Mouse (Mus musculus): Measurements from ENCODE around the gene Lamb2.

Gene Lamb2

DNA sequence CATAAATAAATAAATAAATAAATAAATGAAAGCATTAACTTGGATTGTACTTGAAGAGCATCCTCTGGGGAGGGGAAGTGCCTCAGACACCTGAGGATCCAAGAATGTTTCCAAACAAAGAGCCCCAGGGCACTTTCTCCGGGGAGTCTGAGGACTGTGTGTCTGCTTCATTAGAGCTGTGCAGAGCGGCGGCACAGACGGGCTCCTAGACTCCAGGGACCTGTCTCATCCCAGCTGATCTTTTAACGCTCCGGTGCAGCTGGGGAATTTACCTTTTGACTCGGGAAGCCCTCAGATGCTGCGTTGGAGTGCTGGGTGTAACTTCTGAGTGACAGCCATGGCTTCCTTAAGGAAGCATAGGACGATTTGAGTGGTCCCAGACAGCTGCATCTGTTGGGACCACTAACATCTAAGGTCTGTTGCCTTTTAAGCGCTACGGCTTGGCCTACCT, 18.3 kb upstream of the Lamb2 start, which contains the start of gene Klhdc8b:
Gene Klhdc8b, minus strand, starts transcription at position 401 of the 451 bp plus-strand sequence.
- no peak for DNase-seq (ENCODE audit: low read depth, low spot score)

DNA sequence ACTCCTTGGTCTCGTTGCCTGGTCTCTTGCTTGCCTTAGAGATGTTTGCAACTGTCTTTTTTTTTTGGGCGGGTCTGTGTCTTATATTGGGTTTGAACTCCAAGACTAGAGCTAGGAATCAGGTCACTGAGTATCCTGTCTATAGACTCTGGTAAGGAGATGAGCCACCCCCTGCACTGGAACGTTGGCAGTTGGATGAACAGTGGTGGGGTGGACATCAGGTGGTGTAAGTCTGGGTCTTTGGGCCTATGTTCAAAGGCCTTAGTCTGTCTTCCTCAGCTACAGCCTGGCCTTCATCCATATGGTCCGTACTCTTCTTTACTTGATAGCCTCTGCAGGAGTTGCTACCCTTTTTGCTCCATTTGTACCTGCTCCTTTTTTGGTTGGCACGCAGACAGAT, 17.9 kb upstream of the Lamb2 start:
- no peak for DNase-seq (ENCODE audit: low read depth, low spot score)

DNA sequence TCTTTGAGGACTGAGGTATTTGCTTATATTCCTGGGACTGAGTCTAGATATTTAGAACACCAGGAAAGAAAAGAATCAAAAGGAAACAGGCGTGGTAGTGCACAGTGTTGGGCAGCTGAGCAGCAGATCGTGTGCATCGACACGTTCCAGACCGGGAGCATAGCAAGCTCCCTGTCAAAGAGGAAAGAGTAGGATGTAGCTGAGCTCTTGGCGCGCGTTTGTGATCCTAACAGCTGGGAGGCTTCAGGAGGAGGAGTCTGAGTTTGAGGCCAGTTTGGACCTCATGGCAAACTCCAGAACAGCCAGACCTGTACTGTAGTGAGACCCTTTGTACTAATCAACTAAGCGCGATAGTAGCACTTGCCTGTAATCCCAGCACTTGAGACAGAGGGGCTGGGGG, 17.3 kb upstream of the Lamb2 start:
- no peak for DNase-seq (ENCODE audit: low read depth, low spot score)

DNA sequence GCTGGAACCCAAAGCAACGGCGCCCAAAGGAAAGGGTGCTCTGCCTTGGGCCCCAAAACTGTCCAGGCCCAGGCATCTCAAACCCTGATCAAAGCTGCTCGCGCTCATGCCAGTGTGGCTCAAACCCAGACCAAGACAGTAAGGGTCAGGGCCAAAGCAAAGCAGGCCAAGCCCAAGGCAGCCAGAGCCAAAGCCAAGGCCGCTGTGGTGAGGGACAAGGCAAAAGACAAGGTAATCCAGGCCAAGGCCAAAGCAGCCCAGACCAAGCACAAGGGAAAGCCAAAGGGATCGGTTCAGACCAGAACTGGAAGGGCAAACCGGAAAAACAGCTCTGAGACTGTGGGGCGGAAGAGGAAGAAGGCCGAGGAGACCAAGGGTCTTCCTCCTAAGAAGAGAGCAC, 15.8 kb upstream of the Lamb2 start:
- no peak for DNase-seq (ENCODE audit: low read depth, low spot score)

DNA sequence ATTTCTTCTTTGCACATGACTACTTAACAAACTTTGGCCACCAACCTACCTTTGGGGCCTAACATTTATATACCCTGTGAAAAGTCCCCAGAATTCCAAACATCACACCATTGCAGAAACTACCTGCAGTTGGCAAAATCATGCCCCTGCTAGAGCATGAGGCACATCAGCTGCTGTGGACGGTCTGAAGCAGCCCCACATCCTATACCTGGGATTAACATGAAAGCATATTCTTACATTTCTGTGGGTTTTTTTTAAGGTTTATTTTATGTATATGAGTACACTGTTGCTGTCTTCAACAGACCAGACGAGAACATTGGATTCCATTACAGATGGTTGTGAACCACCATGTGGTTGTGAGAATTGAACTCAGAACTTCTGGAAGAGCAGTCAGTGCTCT, 13.3 kb upstream of the Lamb2 start:
- no peak for DNase-seq (ENCODE audit: low read depth, low spot score)

DNA sequence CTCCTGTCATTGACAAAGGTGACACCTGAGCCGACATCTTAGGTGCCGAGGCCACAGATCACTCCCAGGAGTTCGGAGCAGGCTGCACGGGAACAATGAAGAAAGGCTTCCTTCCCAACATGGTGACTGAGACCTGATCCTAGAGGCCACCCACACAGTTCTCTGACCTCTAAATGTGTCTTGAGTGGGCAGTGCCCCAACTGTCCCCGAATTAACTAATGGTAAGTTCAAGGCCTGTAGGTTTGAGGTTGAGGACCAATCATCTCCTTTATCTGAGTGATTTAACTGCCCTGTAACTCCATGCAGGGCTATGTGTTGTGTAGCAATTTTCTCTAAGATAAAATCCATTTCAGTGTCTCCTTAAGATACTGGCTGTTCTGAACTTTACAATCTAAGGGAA, 10.1 kb upstream of the Lamb2 start:
- DNase-seq (ENCODE audit: low read depth, low spot score): no peak

DNA sequence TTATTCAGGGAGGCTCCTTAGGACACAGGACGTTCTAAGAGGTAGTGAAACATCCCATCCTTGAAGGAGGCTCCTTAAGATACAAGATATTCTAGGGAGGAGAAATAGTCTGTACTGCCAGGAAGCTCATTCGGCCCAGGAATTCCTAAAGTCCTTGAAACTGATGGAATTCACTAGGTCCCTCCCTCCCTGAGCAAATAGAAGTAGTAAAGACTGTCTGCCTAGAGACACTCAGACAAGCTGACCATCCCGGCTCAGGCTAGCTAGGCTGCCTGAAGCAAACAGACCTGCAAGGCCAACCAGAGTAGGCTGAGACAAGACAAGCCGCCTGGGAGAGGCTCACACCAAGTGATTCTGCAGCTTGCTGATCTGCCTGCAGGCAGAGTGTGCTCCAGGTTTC, 9.7 kb upstream of the Lamb2 start:
- DNase-seq (ENCODE audit: low read depth, low spot score): no peak

DNA sequence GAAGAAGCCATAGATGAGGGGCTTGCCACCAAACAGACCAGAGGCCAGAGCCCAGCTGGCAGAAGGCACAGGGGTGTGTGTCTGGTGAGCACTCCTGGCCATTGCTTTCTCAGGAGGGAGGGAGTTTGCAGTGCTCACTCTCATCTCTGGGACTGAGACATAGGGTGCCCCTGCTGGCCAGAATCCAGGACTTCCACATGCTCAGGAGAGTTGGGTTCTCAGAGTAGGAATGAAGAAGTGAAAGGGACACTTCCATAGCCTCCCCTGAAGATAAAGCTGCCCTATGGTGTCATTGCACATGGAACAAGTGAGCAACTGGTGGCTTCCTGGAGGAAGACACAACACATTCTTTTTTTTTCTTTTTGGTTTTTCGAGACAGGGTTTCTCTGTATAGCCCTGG, 5.0 kb upstream of the Lamb2 start:
- DNase-seq (ENCODE audit: low read depth, low spot score): no peak

DNA sequence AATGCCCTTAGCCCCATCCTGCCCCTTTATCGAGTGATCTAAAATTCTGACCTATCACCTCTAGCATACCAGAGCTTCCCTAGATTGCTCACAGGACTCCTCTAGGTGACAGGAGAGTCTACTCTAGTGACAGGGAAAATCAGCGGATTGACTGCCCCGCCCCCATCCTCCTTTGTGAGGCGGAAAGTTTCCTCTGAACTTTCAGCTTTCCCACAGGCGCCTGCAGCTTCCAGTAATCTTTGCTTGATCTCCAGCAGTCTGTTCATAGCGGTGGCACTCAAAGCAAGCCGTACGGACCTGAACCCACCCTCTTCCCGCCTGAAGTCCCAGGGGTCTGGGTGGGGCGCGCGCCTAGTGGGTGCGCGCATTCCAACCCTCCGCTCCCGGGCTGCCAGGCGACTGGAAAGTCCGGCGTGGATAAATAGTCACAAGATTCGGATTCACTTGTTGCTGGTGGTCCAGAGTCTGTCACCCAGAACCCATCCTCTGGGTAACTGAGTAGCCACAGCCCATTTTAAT, 839 bp upstream of the Lamb2 start:
- DNase-seq (ENCODE audit: low read depth, low spot score): peak; percentile 74

DNA sequence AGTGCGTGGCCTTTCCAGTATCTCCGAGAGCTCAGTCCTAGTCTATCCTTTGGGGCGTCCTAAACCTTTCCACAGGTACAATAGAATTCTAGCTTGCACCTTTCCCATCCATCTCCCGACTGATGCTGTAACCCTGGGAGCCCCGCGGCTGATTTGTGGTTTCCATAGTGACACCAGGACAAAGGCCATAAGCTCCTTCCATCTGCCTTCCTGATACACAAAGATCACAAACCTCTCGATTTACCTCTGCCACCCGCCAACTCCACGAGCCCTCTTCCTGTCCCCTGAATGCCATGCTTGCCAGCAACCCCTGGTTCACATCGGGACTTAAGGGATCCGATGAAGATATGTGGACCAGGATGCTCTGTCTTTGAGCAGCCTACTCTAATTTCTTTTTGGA, 295 bp upstream of the Lamb2 start:
- no peak for DNase-seq (ENCODE audit: low read depth, low spot score)

DNA sequence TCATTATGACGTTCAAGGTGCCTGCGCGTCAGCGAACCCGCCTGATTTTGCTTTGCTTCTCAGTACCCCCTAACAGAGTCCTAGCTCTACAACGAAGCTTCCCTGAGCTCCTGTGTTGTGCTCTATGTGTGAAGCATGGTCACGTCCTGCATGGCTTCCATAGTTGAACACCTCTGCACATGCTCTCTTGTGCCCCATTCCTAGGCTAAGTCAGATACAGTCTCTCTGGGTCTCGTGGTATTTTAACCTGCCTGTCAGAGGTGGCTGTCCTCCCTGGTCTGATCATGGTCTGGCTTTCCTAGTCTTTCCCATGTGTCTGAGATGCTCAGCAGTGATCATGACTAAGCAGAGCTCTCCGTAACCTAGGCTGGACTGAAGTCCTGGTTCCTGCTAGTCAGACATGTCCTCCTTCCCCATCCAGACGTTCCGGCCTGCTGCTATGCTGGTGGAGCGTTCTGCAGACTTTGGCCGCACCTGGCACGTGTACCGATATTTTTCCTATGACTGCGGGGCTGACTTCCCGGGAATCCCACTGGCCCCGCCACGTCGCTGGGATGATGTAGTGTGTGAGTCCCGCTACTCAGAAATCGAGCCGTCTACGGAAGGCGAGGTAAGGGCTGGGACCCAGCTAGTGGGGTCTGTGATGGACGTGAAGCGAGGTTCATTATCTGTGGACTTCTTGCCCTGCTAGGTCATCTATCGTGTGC, 1.4 kb downstream of the Lamb2 start:
- DNase-seq (ENCODE audit: low read depth, low spot score): no peak

DNA sequence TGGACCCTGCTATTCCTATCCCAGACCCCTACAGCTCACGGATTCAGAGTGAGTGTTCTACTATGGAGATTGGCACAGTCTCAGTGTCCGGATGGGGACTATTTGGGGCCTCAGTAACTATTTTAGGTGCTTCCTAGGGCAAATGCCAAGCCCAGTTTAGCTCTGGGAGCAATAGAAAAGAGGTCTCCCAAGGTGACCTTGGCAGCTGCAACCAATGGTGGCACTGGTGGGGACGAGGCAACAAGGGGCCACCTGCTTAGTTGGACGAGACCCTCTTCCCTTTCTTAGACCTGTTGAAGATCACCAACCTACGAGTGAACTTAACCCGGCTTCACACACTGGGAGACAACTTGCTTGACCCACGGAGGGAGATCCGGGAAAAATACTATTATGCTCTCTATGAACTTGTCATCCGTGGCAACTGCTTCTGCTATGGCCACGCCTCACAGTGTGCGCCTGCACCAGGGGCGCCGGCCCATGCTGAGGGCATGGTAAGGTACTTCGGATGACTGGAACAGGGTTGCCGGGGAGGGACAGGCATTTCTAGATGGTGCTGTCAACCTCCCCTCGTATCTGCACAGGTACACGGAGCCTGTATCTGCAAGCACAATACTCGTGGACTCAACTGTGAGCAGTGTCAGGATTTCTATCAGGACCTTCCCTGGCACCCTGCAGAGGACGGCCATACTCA, 2.1 kb downstream of the Lamb2 start:
- no peak for DNase-seq (ENCODE audit: low read depth, low spot score)

DNA sequence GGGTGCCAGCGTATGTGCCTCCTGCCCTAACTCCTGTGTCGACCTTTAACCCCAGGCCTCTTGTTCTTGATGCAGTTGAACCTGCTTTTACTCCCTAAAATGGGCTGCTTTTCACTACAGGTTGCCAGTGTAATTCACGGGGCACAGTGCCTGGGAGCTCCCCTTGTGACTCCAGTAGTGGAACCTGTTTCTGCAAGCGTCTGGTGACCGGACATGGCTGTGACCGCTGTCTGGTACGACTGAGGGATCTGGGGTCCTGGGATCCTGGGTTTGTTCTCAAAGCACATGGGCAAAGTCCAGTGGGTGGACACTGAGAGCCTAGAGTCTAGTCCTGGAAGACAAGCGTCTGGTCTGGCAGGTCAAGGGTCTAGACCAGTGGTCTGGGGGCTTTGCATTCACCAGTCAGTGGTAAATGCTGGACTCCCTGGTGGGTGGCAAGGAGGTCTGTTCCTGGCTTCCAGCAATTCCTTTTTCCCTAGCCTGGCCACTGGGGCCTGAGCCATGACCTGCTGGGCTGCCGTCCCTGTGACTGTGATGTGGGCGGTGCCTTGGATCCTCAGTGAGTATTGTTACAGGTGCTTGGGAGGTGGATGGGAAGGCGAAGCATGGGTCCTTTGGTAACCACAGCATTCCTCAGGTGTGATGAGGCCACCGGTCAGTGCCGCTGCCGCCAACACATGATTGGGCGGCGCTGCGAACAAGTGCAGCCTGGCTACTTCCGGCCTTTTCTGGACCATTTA, 3.7 kb downstream of the Lamb2 start:
- no peak for DNase-seq (ENCODE audit: low read depth, low spot score)

DNA sequence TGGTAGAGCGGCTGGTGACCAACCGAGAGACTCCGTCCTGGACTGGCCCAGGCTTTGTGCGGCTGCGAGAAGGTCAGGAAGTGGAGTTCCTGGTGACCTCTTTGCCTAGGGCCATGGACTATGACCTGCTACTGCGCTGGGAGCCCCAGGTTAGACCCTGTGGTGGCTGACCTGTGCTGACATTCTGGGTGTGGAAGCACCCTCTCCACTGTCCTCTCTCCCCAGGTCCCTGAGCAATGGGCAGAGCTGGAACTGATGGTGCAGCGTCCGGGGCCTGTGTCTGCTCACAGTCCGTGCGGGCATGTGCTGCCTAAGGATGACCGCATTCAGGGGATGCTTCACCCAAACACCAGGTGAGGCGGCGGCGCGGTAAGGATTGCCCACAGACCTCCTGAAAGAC, 4.5 kb downstream of the Lamb2 start:
- DNase-seq (ENCODE audit: low read depth, low spot score): no peak

DNA sequence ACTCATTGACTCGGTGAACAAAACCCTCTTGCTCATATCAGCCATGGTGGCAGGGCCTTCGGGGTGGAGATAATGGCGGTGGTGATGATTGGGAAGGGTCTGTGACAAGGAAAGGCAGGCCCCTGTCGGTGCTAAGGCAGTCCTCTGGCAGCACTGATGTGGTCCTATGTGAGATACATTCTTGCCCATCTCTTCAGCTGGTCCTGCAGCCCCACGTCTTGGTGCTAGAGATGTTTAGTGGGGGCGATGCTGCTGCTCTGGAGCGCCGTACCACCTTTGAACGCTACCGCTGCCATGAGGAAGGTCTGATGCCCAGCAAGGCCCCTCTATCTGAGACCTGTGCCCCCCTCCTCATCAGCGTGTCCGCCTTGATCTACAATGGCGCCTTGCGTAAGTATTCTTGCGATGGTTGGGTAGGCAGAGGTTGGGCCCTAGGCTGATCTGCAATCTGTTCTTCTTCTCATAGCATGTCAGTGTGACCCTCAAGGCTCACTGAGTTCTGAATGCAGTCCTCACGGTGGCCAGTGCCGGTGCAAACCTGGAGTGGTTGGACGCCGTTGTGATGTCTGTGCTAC, 5.9 kb downstream of the Lamb2 start:
- no peak for DNase-seq (ENCODE audit: low read depth, low spot score)

DNA sequence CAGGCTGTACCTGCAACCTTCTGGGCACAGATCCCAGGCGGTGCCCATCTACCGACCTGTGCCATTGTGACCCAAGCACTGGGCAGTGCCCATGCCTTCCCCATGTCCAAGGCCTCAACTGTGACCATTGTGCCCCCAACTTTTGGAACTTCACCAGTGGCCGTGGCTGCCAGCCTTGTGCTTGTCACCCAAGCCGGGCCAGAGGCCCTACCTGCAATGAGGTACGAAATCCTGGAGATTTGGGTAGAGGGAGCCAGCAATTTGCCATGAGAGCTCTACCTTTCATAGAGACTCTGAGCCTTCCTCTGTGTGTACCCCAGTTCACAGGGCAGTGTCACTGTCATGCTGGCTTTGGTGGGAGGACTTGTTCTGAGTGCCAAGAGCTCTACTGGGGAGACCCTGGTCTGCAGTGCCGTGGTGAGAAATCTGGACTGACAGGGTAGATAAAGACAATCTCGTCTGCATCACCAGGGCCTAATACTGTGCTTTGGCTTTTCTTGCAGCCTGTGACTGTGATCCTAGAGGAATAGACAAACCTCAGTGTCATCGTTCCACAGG, 7.5 kb downstream of the Lamb2 start:
- DNase-seq (ENCODE audit: low read depth, low spot score): no peak

DNA sequence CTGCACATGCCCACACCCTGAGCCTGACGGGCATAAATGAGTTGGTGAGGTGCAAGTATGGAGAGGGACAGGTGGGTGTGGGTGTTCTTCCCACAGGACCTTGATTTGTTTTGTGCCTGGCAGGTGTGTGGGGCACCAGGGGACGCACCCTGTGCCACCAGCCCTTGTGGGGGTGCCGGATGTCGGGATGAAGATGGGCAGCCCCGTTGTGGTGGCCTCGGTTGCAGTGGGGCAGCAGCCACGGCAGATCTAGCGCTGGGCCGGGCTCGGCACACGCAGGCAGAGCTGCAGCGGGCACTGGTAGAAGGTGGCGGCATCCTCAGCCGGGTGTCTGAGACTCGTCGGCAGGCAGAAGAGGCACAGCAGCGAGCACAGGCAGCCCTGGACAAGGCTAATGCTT, 8.9 kb downstream of the Lamb2 start:
- DNase-seq (ENCODE audit: low read depth, low spot score): no peak

DNA sequence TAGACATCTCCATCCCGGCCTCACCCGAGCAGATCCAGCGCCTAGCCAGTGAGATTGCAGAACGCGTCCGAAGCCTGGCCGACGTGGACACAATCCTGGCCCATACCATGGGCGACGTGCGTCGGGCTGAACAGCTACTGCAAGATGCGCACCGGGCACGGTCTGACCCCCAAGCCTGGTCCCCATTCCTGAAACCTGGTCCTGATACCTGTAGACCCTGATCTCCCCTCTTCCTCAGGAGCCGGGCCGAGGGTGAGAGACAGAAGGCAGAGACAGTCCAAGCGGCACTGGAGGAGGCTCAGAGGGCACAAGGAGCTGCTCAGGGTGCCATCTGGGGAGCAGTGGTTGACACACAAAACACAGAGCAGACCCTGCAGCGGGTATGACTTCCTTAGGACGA, 9.7 kb downstream of the Lamb2 start:
- no peak for DNase-seq (ENCODE audit: low read depth, low spot score)

DNA sequence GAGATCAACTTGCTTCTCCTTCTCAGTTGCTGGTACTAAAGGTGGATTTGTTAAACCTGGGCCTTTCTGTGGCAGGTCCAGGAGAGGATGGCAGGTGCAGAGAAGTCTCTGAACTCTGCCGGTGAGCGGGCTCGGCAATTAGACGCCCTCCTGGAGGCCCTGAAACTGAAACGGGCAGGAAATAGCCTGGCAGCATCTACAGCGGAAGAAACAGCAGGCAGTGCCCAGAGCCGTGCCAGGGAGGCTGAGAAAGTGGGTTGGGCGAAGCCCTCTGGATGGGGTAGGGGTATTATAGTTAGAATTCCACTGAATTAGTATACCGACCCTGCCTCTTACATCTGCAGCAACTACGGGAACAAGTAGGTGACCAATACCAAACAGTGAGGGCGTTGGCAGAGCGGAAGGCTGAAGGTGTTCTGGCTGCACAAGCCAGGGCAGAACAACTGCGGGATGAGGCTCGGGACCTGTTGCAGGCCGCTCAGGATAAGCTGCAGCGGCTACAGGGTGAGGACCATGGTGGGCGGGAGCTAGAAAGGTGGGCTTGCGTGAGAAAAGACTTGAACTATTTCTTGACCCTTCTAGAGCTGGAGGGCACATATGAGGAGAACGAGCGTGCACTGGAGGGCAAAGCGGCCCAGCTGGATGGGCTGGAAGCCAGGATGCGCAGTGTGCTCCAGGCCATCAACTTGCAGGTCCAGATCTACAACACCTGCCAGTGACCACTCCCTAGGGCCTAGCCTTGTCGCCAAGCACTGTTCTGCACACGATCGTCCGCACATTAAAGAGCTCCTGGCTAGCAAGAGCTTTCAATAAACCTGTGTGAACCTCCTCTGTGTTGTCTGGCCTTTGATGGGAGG, 10.4 kb downstream of the Lamb2 start:
- no peak for DNase-seq (ENCODE audit: low read depth, low spot score)

DNA sequence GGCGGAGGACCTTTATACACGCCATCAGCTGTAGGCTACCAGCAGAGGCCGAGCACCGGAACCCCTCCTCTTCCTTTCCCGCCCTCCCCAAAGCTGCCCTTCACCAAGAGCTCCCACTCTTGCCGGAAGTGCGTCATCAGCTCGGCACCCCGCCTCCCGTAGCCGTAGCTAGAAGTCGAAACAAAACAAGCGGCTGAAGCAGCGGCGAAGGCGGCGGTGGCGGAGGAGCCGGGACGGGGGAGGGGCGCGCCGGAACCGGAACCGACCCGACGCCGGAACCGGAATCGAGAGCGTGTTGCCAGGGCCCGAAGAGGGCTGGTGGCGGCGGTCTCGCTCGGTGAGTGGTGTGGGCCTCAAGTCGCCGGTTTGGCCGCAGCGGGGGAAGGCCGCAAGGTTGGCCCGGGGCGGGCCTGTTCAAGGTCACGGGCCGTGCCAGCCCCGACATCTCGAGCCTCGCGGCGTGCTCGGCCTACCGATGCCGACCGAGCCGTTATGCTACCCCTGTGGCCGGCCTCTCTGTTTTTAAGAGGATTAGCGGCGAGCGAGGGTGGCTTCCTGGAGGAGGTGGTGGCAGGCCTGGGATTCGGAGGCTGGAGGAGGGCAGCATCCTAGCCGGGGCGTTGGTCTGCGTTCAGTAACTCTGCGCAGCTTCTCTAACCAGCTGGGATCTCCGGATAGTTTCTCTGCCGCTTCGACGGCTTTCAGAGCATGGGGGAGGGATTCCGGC, 11.2 kb downstream of the Lamb2 start, which contains the start of gene Usp19:
Gene Usp19, plus strand, starts transcription at position 44 of the 727 bp plus-strand sequence.
- DNase-seq (ENCODE audit: low read depth, low spot score): peak; percentile 84
